Mouse (Mus musculus) cerebellum, postnatal 14 days (tissue): ENCODE measurements around the gene Pcdh15.
A peak's percentile ranks its signal among the peaks of the same experiment; 100 is the strongest.

Source experiments
- DNase-seq, 2 experiments: peaks; one replicate each; pipeline ENCODE4 v3.0.0; 2021; ENCODE audit warnings: mixed read lengths in 2 of 2

Gene Pcdh15

DNA sequence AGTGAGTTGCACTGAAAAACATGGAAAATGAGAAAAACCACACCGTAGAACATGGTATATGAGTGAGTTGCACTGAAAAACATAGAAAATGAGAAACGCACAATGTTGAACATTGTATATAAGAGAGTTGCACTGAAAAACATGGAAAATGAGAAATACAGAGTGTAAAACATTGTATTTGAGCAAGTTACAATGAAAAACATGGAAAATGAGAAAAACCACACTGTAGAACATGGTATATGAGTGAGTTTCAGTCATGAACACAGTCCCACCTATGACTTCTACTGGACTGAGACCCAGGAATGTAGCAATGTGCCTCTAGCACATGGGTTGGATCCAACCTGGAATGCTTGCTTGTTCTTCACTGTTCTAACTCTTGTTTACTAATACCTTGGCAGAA lies 279.9 kb downstream of the Pcdh15 start:
- DNase-seq: no peak

DNA sequence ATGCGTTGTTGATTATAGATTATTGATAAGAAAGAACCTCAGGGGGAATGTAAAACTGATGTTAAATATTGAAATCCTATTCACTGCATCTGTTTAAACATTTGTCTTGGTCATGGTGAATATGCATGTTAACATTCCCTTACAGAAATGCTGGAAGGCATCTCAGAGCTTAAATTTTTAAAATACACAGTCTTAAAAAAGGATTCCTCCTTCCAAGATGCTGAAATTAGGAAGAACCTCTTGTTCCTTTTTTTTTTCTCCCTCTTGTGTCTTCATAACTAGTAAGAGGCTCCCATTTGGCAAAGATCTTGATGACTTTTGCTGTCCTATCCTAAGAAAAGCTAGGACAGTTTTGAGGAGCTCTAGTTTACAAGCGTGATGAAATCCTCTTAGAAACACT lies 284.9 kb downstream of the Pcdh15 start:
- DNase-seq: no peak

DNA sequence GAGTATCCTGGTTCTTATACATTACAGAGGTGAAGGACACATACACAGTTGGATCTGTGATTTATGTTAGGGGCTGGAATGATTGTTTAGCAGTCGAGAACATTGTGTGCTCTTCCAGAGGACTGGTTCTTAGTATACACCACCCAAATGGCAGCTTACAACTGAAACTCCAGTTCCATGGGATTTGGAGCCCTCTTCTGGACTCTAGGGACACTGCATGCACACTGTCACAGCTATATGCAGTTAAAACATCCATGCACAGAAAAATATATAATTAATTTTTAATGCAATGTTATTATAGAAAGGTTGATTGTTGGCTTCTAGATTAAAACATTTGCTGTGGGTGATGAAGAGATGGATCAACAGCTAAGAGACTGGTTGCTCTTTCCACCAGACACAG lies 301.3 kb downstream of the Pcdh15 start:
- no peak for DNase-seq

DNA sequence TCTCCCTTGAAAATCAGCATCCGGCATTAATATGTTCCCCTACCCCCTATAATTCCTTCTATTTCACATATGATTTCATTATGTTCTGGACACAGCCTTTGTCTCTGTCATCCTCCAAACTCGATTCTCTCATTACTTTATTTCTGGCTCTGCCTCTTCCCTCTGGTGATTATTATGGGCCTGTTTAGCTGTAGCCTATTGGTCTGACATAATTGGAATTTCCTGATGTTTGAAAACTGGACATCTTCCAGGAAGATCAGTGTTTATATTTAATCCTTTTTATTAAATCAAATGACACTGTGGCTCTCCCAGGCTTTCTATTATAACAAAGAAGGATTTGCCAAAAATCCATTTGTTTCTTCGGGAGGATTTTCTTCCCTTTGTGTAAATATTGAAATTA lies 326.3 kb downstream of the Pcdh15 start:
- no peak for DNase-seq

DNA sequence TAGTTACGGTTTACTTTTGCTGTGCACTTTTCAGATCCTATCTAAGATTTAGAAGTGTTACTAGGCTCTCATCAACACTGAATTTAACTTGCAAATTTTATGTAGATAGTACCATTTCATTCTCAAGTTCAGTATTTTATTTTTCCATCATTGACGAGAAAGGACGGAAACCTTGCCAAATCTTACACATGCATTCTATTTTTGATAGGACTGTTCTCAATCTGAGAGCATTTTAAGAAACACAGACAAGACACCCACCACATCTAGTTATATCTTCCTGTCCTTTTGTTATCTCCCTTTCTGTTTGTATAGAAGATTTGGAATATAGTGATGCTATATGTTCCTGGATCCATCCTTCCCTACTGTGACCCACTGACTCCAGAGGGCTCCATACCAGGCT lies 332.2 kb downstream of the Pcdh15 start:
- DNase-seq: no peak

DNA sequence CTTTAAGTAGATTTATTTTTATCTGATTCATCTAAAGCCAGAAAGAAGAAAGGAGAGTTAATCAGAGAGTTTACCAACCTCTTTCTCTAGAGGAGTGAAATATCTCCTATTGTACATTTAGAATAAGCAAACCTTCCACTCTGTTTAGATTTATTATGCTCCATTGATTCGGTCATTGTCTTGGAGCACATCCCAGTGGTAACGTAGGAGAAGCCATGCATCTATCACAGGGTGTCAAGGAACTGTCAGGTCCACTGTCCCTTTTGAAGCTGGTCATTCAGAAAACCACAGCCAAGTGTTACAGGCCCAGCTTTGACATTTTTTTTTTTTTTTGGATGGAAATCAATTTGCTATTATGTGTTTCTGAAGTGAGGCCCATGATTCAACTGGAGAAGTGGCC lies 384.9 kb downstream of the Pcdh15 start:
- DNase-seq: no peak

DNA sequence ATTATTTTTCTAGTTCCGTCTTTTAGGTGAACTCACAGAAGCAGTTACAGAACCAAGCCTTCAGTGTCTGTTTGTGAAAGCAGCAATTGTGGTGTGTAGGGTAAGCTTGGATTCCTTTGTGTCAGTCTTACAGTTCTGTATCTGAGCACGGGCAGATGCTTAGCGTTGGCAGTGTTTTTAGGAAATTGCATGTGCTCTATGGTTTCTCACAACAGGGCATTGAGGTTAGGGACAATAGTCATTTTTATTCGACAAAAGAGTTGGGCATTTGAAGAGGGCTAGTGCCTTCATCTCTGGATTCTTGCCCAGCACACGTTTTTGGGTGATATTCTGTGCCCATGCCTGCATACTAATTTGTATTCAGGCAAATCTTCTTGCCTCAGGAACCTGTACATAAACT lies 392.5 kb downstream of the Pcdh15 start:
- DNase-seq: no peak

DNA sequence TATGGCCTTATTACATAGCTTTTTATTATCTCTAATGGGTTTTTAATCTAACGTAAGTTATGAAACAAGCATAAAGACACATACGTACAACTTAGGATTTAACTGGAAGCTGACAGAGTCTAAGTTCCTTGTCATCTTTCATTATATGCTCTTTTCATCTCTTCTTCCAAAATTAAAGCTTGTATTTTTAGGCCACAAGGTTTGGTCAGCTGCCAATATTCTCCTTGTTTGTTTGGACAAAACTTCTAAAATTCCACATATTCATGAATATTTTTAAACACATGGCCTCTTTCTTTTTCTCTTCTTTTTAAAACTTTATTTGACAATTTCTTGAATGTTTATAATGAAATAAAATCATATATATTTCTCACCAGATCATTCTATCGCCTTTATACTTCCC lies 415.7 kb downstream of the Pcdh15 start:
- no peak for DNase-seq

DNA sequence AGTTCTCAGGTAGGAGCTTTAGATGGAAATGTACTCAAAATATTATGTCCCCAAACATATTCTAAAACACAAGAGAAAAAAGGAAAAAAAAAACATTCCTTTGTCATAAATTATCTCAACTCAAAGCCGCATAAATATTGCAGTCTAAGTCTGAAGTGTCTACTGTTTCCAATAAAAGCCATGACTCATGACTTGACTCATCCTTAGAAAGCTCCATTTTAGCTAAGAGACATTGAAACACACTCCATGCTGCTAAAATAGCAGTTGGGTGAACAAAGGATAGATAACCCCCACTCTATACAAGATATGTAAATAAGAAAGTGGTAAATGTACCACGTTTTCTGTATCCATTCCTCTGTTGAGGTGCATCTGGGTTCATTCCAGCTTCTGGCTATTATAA lies 416.6 kb downstream of the Pcdh15 start:
- no peak for DNase-seq

DNA sequence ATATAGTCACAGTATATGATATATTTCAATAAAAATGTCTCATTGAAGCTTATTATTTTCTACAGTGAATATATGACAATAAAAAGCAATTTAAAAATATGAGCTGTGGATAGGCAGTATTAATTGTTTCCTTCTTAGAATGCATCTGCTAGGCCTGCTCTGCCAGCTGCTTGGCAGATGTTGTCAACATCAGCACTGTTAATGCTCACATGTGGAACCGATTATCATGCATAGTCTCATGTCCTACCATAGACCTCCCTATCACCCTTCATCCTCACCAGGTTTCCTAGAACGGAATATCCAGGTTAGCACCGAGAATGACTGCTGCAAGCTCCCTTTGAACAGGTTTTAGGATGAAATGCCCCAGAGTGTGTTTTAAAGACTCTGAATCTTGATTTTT lies 420.3 kb downstream of the Pcdh15 start:
- DNase-seq: no peak

DNA sequence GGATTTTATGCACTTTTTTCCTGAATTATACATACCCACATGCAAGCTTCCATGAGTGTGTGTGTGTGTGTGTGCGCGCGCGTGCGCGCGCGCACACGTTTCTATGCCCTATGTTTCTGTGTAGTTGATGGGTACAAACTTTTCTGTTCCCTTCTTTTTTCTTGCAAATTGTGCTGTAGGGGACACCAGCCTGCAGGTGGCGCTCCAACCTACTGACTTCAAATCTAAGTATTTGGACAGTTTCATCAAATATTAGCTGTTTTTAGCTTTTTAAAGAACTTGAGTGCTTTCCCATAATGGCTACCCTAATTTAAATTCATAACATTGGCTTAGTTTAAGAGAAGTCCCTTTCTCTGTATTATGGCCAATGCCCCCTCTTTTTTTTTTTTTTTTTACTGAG lies 453.7 kb downstream of the Pcdh15 start:
- DNase-seq: peak; percentile 17 to 53

DNA sequence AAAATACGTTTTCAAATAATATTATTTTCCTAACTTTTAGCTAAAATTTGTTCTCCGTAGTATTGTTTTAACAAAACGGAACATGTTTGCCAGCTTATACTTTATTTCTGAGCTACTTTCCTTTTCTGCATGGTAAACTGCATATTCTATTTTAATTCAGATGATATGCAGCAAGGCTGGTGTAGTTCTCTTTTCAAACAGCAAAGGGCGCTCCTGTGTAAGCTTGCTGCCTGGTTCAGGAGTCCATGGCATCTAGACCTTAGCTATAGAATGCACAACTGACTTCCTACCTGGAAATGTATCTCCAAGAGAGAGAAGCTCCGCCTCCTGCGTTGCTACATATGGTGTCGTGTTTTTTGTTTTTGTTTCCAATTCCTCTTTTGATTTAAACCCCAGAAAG lies 465.1 kb downstream of the Pcdh15 start:
- DNase-seq: peak; percentile 60 to 65

DNA sequence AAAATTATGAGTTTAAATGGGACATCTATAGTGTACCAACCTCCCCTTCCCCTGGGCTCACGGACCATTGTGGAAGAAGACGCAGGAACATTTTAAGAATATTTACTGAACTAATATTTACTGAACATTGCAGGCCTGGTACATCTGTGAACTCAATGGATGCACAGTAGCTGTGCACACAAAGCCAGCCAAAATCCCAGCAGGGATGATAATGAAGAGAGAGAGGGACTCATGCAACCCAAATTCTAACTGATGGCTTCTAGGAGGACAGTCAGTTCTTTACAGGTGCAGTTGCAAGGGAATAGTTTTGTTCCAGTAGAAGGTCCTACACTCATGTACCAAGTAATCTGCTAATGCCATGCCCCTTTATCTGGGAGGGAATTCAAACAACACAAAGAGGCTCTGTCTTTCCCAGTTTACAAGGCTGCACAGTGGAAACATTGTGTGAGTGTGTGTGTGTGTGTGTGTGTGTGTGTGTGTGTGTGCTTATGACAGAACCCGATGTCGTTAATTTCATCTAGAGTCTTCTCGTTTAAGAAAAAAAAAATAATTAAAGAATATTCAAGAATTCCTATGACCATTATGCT lies 475.7 kb downstream of the Pcdh15 start:
- peak; percentile 37 to 51 for DNase-seq

DNA sequence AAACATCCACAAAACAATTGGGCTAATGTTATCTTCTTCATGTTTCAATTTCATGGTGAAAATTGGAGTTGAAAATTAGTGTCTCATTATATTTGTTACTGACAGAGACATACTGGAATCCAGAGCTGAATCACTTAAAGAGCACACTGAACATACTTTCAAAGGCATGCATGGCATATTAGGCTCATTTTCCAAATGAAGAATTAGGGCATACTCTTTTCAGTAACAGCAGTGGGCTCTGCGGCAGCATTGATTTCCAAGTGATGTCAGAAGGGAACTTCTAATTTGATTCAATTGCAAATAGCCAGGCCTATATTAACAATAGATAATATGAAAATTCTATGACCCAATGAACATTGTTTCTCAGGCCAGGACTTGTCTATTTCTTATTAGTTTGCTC lies 568.4 kb downstream of the Pcdh15 start:
- no peak for DNase-seq

DNA sequence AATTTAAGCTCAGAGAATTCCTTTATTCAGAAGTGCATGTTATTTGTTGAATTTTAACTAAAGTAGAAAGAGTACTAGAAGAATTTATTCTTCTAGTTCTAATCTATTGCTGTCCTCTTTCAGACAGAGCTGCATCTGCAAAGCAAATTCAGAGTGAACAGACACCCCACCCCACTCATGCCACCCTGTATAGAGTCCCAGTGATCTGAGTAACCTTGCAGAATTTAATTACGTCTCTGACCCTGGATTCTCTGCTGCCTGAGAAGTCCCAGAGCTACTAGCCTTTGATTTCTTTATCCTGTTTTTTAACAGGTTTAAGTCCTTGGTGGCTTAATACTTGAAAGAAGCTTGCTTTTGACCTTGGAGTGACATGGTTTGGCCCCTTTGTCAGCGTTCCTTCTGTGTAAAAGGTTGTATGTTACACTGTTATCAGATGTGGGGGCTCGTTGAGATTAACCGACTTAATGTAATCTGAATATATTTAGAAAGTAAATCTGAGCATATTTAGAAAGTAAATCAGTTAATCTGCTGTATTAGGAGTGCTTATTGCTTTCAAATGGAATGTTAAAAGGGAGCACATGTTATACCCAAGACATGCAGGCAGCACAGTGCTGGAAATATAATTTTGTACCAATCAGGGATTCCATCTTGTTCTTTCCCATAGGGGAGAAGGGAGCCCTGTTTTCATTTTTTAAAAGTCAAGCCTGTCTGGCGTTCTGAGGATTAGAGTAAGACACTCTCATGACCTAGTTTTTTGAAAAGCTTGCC lies 601.6 kb downstream of the Pcdh15 start:
- no peak for DNase-seq

DNA sequence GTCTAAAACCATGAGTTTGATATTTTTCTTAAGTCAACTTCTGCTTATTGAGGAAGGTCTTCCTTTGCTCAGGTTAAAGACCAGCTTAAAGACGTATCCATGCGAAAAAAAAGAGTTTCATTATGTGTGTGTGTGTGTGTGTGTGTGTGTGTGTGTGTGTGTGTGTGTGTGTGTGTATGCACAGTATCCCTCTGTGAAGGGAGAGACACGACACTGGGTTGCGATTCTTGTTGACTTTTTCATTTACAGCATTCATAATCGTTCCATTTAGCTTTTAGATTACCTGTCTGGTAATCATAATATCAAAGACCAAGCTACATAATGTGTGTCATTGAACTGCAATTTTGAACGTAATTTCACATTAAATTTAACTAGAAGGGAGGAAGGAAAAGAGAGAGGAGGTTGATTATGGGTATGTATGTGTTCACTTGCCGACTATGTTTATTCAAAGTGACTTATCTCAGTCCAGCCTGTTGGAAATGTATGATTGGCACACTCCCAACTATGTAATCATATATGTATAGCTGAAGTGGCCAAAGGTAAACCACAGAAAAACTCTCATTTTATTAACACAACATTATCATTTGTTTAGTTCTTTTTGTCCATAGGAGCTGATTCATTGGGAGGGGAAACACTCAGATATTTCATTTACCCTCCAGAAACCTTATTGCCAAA lies 626.6 kb downstream of the Pcdh15 start:
- no peak for DNase-seq

DNA sequence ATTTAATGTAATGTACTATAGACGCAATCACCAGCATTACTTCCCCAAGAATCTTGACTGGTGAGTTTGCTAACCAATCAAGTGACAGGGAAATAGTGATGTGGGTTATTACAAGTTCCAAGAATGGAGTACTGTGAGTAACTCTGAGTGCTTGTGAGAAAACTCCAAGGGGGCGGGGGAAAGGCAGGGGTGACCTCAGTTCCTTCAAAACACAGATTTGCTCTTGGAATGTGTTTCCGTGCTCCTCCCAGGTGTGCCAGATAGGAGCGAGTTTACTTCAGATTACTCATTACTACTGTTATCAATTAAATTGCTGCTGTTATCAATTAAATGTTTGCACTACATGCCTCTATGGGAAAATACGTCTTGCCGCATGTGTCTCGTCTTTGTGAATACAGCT lies 634.1 kb downstream of the Pcdh15 start:
- no peak for DNase-seq

DNA sequence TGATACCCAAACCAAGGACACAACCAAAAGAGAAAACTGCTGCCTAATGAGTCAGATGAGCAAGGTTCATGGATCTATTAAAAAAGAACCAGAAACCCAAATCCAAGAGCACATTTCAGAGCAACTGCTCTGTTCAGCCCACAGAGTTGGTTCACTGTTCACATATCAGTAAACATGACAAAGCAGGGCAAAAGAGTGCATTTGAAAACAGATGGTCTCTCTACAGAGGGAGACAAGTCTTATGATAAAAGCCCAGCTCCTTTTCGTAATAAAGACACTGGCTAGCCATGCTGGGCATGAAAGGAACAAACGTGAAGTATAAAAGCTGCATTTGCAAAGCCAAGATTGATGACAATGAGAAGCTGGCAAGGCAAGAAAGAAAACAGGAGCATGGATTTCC lies 649.9 kb downstream of the Pcdh15 start:
- peak in 1 of 2 experiments; percentile 5 for DNase-seq

DNA sequence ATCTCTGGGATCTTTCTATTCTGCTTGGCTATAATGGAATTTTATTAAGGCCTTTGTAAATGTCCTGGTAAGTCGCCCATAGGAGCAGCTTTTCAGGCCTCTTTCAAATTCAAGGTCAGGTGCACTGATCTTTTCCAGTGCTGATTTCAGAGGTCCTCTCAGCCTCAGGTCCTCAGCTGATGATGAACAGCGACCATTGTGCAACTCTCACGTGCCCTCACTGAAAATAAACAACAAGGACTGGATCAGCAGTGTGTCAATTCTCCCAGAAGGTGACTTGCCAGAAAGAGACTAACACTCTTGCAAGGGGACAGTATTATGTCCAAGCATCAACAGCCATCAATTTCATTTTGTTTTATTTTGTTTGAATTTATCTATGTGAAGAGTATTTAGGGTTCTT lies 654.7 kb downstream of the Pcdh15 start:
- no peak for DNase-seq

DNA sequence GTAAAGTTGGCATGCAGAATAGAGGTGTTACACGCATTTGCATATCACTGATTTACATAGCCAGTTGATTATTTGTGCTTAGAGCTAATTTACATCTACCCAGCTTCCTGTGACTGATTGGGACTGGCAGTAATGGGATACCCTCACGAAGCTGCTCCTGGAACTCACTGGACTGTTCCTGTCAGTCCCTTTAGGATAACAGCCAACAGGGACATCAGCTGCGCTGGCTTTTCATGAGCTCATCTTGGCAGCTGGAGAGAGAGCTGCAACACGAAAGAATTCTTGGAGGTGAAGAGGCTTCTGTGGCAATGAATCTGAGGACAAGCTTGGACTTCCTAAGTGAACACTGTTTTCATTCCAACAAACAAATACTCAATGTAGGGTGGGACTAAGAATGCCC lies 683.8 kb downstream of the Pcdh15 start:
- DNase-seq: peak; percentile 4 to 9

DNA sequence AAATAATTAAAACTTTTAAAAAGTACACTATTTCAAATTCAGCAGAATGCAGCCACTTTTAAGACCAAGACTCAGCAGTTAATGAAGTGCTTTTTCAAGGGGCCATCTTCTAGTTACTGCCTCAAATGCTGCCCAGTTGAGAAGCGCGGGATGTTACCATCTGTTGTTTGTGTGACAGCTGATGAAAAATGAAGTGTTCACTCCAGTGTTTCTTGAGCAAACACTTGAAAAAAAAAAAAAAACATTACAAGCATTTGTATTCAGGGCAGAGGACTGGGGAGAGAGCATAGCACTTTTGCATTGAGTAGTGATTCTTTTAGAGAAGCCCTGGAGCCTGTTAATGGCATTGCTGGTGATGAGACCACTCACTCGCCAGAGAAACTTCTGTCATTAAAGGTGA lies 689.0 kb downstream of the Pcdh15 start:
- DNase-seq: no peak

DNA sequence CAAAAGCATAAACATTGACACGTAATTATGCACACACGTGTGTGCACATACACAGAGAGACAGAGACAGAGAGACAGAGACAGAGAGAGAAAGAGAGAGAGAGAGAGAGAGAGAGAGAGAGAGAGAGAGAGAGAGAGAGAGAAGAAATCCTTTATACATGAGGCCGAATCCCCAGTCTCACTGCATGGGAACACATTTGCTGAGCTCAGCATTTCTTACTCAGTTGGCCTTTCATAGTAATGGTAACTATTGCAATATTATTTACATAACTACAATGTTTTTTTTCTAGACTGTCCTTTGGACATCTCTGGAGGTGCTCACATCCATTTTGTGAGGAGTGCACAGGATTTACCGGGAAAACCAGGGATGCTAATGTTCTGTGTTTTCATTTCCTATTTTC lies 705.9 kb downstream of the Pcdh15 start:
- DNase-seq: no peak

DNA sequence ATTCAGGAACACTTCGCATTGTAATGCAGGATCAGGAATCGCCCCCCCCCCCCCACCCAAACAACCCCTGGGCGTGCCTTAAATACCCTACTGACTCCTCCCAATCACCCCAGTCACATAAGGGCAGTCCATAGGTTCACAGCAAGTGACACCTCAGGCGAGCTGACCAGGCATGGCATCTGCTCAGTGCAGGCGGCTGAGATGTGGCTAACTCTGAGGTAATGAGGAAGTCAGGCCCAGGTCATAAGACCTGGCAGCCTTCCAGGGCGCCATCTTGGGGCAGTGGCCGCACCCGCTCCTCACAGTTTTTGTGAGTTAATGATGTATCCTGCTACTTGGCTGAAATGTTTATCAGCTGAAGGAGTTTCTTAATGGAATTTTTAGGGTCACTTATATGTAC lies 713.2 kb downstream of the Pcdh15 start:
- no peak for DNase-seq
